Mouse (Mus musculus) heart, embryonic 12.5 days (tissue): ENCODE measurements at regions not wholly inside any gene's neighbourhood (a gene's known extent, or its start where the extent isn't known, plus 50 kb on each side); places are given as distances from the start of the nearest gene placed in this dataset.

Experiments
- ATAC-seq: fragments of 200-750 bp; cut with Nextera tagmentation; 2 replicates; pipeline ENCODE4 v1.8.0; 2017; ENCODE audit warnings: moderate TSS enrichment, moderate library complexity; ENCODE audit not compliant: insufficient number of reproducible peaks, low FRiP score
- H3K27ac ChIP-seq: fragments of 300-500 bp; sonication (generic); 2 replicates; pipeline ENCODE4 v1.5.1; 2016; ENCODE audit warnings: mild to moderate bottlenecking, moderate library complexity; ENCODE audit not compliant: poor library complexity, severe bottlenecking
- H3K27me3 ChIP-seq: fragments of 300-500 bp; sonication (generic); replicated peaks from 2 replicates; pipeline ENCODE4 v1.6.1; 2016; ENCODE audit warnings: mild to moderate bottlenecking, moderate library complexity
- H3K36me3 ChIP-seq: fragments of 300-500 bp; sonication (generic); 2 replicates; pipeline ENCODE4 v1.6.1; 2016; ENCODE audit warnings: mild to moderate bottlenecking, moderate library complexity
- H3K4me1 ChIP-seq: fragments of 300-500 bp; sonication (generic); replicated peaks from 2 replicates; pipeline ENCODE4 v1.6.1; 2016; ENCODE audit warnings: mild to moderate bottlenecking
- H3K4me2 ChIP-seq: fragments of 300-500 bp; sonication (generic); 2 replicates; pipeline ENCODE4 v1.6.1; 2016; ENCODE audit warnings: mild to moderate bottlenecking, moderate library complexity
- H3K4me3 ChIP-seq: fragments of 300-500 bp; sonication (generic); 2 replicates; pipeline ENCODE4 v1.5.1; 2016; ENCODE audit warnings: mild to moderate bottlenecking
- H3K9ac ChIP-seq: fragments of 300-500 bp; sonication (generic); 2 replicates; pipeline ENCODE4 v1.6.1; 2016; ENCODE audit warnings: mild to moderate bottlenecking, moderate library complexity
- H3K9me3 ChIP-seq: fragments of 300-500 bp; sonication (generic); replicated peaks from 2 replicates; pipeline ENCODE4 v1.6.1; 2016; ENCODE audit warnings: mild to moderate bottlenecking, moderate library complexity
- WGBS: fragments of 180-500 bp; shearing (Covaris S2); methylation state at CpG from one replicate; pipeline ENCODE4 v1.1.7; 2016; 5-methylcytosine and 5-hydroxymethylcytosine counted together

GRCm38 (mm10) chr8:87166771-87167170 lies 281.7 kb upstream of the N4bp1 start:
- no peak overlapping the region for H3K27ac ChIP-seq
- no peaks in the 10 kb centered on the region for H3K36me3 ChIP-seq
- H3K4me2 ChIP-seq, result no peak overlapping the region
- no peaks in the 10 kb centered on the region for H3K27me3 ChIP-seq
- H3K4me3 ChIP-seq, result no peak overlapping the region
- H3K4me1 ChIP-seq, result no peaks in the 10 kb centered on the region
- WGBS, result 71% methylated on average over 1 of the region's 1 CpGs
- no peak overlapping the region for H3K9ac ChIP-seq
- no peak for ATAC-seq
- no peaks in the 10 kb centered on the region for H3K9me3 ChIP-seq

GRCm38 (mm10) chr8:87160416-87160815 lies 275.4 kb upstream of the N4bp1 start:
- WGBS, result 74% methylated on average over 2 of the region's 2 CpGs
- no peak for ATAC-seq
- Histone ChIP-seq H3K9me3 (no peaks in the 10 kb centered on the region), H3K4me2 (no peak overlapping the region), H3K27ac (no peak overlapping the region), H3K4me3 (no peak overlapping the region), H3K27me3 (no peaks in the 10 kb centered on the region), H3K4me1 (no peaks in the 10 kb centered on the region), H3K36me3 (no peaks in the 10 kb centered on the region), H3K9ac (no peak overlapping the region)

DNA sequence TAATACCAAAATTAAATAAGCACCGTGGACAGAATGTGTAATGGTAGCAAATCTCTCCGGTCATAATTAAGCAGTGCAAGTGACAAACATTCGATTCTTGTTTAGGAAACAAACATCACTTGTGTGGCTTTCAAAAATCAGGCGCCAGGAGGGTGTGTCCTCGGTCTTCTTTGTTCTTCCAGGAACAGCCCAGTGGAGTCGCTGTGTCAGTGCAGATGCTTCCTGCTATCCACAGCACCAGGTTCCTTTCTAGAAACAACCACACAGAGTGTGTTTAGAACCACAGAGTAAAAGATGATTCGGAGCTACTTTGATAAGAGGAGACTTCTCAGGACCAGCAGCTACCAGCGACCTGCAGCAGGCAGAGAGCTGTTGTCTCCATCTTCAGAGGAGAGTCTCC lies 273.3 kb upstream of the N4bp1 start:
- ATAC-seq, result no peak
- H3K4me1 ChIP-seq, result no peaks in the 10 kb centered on the region
- no peaks in the 10 kb centered on the region for H3K36me3 ChIP-seq
- WGBS, result 61% methylated on average over 8 of the region's 8 CpGs
- H3K9ac ChIP-seq, result no peak overlapping the region
- H3K27ac ChIP-seq, result no peak overlapping the region
- no peaks in the 10 kb centered on the region for H3K27me3 ChIP-seq
- H3K4me3 ChIP-seq, result no peak overlapping the region
- no peak overlapping the region for H3K4me2 ChIP-seq
- no peaks in the 10 kb centered on the region for H3K9me3 ChIP-seq

DNA sequence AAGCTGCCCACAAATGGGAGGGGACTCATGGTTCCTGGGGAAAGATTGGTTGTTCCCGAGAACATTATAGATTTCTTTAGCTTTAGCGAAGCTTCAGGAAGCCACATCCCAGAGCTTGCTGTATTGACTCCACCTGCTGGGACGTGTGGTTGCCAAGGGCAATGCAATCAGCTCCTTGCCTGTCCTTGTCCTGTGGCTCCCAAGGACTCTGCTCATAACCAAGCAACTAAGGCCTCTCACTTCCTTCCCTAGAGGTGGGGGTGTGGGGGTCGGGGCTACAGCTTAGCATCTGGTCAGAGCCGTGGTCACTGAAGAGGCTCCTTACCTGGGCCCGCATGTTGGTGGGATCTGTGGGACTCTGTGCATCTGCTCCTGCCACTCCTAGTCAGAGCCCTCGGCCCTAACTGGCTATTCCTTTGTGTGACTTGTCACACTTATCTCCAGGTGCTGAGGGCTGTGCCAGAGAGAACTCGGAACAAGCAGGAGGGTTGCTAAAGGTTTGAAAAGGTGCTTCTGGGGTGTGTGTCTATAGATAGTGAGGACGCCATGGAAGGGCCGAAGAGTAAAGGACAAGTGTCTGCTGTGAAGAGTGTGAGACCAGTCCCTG lies 270.9 kb upstream of the N4bp1 start:
- no peaks in the 10 kb centered on the region for H3K36me3 ChIP-seq

GRCm38 (mm10) chr8:87152068-87152915 lies 267.2 kb upstream of the N4bp1 start:
- Histone ChIP-seq H3K4me1 (no peaks in the 10 kb centered on the region; the same call in 1 of the 2 replicates), H3K9ac (no peak overlapping the region), H3K9me3 (no peaks in the 10 kb centered on the region), H3K4me2 (no peak overlapping the region), H3K36me3 (no peaks in the 10 kb centered on the region), H3K27me3 (no peaks in the 10 kb centered on the region), H3K4me3 (no peak overlapping the region), H3K27ac (no peak overlapping the region)
- ATAC-seq, result no peak
- WGBS, result 53% methylated on average over 8 of the region's 8 CpGs

More for the DNA sequence above, 270.9 kb upstream of the N4bp1 start:
- WGBS, result 56% methylated on average over 10 of the region's 10 CpGs
- Histone ChIP-seq H3K9ac (no peak overlapping the region), H3K4me1 (no peaks in the 10 kb centered on the region; the same call in 1 of the 2 replicates), H3K9me3 (no peaks in the 10 kb centered on the region), H3K27ac (no peak overlapping the region), H3K27me3 (no peaks in the 10 kb centered on the region), H3K4me3 (no peak overlapping the region), H3K4me2 (no peak overlapping the region)
- ATAC-seq, result no peak

DNA sequence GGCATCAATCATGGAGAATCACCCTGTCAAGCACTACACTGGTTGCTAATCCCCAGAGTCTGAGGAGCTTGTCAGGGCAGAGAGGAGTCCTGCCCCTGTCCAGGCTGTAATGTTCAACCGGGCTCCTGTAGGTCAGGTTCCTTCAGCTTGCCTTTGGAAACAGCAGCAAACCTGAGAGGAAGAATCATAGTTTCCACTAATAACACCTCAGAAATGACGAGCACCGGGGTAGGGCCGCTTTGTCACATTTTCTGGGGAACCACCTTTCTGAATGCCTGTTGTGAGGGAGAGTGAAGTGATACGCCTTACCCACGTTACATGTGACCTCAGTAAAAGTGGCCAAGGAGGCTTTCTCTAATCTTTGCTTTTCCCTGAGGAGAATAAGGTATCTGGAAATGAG lies 263.8 kb upstream of the N4bp1 start:
- Histone ChIP-seq H3K9ac (no peak overlapping the region), H3K27ac (no peak overlapping the region), H3K4me2 (no peak overlapping the region), H3K4me1 (no peaks in the 10 kb centered on the region; the same call in 1 of the 2 replicates), H3K27me3 (no peaks in the 10 kb centered on the region), H3K36me3 (no peaks in the 10 kb centered on the region), H3K9me3 (0 out of 2 replicates have a peak, but pooled peaks cover 5% of the 10 kb centered on the region), H3K4me3 (no peak overlapping the region)
- ATAC-seq, result no peak
- WGBS, result 73% methylated on average over 6 of the region's 6 CpGs

DNA sequence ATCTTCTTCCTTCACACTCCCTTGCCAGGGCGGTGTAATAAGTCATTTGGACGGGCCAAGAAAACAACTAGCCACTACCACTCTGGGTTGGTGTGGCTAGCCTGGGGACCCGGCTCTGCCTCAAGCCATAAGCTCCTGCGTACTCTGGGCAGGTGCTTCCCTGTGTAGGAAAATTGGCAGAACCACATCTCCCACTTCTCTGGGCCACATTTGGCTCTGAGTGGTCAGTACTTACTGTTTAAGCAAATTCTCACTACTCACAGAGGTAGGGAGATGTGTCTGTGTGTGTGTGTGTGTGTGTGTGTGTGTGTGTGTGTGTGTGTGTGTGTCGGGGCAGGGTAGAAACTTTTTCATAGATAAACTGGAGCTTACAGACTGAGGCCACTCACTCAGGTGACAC lies 262.6 kb upstream of the N4bp1 start:
- no peaks in the 10 kb centered on the region for H3K27me3 ChIP-seq
- H3K4me1 ChIP-seq, result no peaks in the 10 kb centered on the region; the same call in 1 of the 2 replicates
- no peak overlapping the region for H3K27ac ChIP-seq
- no peaks in the 10 kb centered on the region for H3K36me3 ChIP-seq
- 80% methylated on average over 5 of the region's 5 CpGs for WGBS
- H3K4me2 ChIP-seq, result no peak overlapping the region
- H3K9me3 ChIP-seq, result 0 out of 2 replicates have a peak, but pooled peaks cover 6% of the 10 kb centered on the region
- no peak for ATAC-seq
- no peak overlapping the region for H3K4me3 ChIP-seq
- no peak overlapping the region for H3K9ac ChIP-seq

GRCm38 (mm10) chr8:87137412-87137811 lies 252.4 kb upstream of the N4bp1 start:
- no peaks in the 10 kb centered on the region for H3K9me3 ChIP-seq
- H3K27me3 ChIP-seq, result no peaks in the 10 kb centered on the region
- no peak overlapping the region for H3K27ac ChIP-seq
- ATAC-seq, result no peak
- H3K4me1 ChIP-seq, result no peaks in the 10 kb centered on the region
- H3K36me3 ChIP-seq, result no peaks in the 10 kb centered on the region
- H3K4me2 ChIP-seq, result no peak overlapping the region
- no peak overlapping the region for H3K4me3 ChIP-seq
- 84% methylated on average over 4 of the region's 4 CpGs for WGBS
- no peak overlapping the region for H3K9ac ChIP-seq

DNA sequence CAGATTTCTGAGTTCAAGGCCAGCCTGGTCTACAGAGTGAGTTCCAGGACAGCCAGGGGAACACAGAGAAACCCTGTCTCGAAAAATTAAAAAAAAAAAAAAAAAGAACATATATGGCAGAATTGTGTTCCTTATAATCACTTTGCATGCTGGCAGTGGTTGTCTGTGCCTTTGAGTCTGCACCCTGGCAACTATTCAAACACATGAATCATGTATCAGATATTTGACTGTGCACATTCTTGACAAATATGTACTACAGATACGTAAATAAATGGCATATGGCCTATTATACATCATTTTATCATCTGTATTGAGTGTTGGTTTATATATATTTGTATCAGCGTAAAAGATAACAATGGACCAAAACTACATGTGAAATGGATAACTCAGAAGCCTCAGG lies 246.7 kb upstream of the N4bp1 start:
- H3K9ac ChIP-seq, result no peak overlapping the region
- no peaks in the 10 kb centered on the region for H3K27me3 ChIP-seq
- H3K27ac ChIP-seq, result no peak overlapping the region
- no peak overlapping the region for H3K4me2 ChIP-seq
- no peak overlapping the region for H3K4me3 ChIP-seq
- no peaks in the 10 kb centered on the region for H3K9me3 ChIP-seq
- H3K4me1 ChIP-seq, result peaks cover 10% of the 10 kb centered on the region
- no peak for ATAC-seq
- WGBS, result 76% methylated on average over 3 of the region's 3 CpGs
- no peaks in the 10 kb centered on the region for H3K36me3 ChIP-seq

DNA sequence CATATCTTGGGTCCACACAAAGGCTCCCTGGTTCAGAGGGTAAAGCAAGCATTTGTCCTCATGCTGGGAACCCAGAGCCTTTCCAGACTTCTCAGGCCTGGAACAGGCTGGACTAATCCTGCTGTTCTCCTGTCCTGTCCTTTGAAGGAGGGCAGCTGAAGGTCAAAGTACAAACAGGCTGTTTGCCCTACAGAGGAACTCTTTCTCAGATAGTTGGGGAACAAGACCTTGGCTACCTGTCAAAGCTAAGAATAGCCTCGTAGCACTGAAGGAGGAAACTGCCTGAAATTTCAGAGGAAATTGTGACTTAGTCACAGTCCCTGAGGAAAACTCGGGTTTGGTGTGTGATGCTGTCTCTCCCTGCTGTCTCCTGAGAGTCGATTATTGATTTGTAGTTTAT lies 245.6 kb upstream of the N4bp1 start:
- Histone ChIP-seq H3K27ac (no peak overlapping the region), H3K4me1 (peaks cover 10% of the 10 kb centered on the region), H3K9ac (no peak overlapping the region), H3K36me3 (no peaks in the 10 kb centered on the region), H3K9me3 (no peaks in the 10 kb centered on the region), H3K4me3 (no peak overlapping the region), H3K27me3 (no peaks in the 10 kb centered on the region), H3K4me2 (no peak overlapping the region)
- ATAC-seq, result no peak
- WGBS, result 42% methylated on average over 3 of the region's 3 CpGs

DNA sequence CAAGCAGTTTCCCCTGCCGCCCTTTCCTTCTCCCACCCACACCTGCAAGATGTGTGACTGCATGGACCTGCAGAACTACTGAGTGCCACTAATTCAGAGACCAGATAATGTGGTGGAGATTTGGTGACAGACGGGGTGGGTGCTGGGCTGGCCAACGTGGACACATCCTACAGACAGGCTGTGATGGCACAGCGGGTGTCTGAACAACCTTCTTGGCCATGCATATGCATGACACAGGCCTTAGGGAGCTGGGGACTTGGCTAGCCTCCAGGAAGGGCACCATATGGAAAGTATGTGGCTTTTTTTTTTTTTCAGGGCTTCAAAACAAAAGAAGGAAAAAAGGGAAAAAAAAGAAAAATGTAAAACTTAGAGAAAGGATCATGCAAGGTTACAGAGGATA lies 243.5 kb upstream of the N4bp1 start:
- Histone ChIP-seq H3K9me3 (no peaks in the 10 kb centered on the region), H3K4me2 (no peak overlapping the region), H3K27ac (no peak overlapping the region), H3K4me1 (peaks cover 10% of the 10 kb centered on the region), H3K27me3 (no peaks in the 10 kb centered on the region), H3K4me3 (no peak overlapping the region), H3K36me3 (no peaks in the 10 kb centered on the region), H3K9ac (no peak overlapping the region)
- 58% methylated on average over 4 of the region's 4 CpGs for whole genome bisulfite sequencing
- ATAC-seq, result no peak
